Mouse (Mus musculus) liver, embryonic 16.5 days (tissue): ENCODE data around the gene 4930415O20Rik. TPM values are rescaled to one million over a fixed set of nuclear protein-coding genes. Genes with fewer than 3 reads are reported as not detected.
A peak's percentile ranks its signal among the peaks of the same experiment; 100 is the strongest.
"Not testable (repeated sequence)": the region's sequence is repeated elsewhere in the genome, so short reads cannot be mapped to it uniquely, and the experiment has no call there.

Experiments used
- ATAC-seq: fragments of 200-750 bp; cut with Nextera tagmentation; 2 replicates; pipeline ENCODE4 v1.8.0; 2017; ENCODE audit warnings: low read depth, mild to moderate bottlenecking, moderate number of reproducible peaks, moderate library complexity
- H3K27ac ChIP-seq: fragments of 300-500 bp; sonication (generic); 2 replicates; pipeline ENCODE4 v1.5.1; 2014; ENCODE audit warnings: mild to moderate bottlenecking, low read length
- H3K27me3 ChIP-seq: fragments of 300-500 bp; sonication (generic); 2 replicates; pipeline ENCODE4 v1.6.1; 2014; ENCODE audit warnings: low read depth, low read length, mixed read lengths; ENCODE audit not compliant: control insufficient read depth, insufficient read depth
- H3K36me3 ChIP-seq: fragments of 300-500 bp; sonication (generic); 2 replicates; pipeline ENCODE4 v1.6.1; 2014; ENCODE audit warnings: mild to moderate bottlenecking; ENCODE audit not compliant: control insufficient read depth, insufficient read depth
- H3K4me1 ChIP-seq: fragments of 300-500 bp; sonication (generic); 2 replicates; pipeline ENCODE4 v1.6.1; 2014; ENCODE audit warnings: low read depth, low read length, mixed read lengths; ENCODE audit not compliant: control insufficient read depth
- H3K4me2 ChIP-seq: fragments of 300-500 bp; sonication (generic); 2 replicates; pipeline ENCODE4 v1.6.1; 2014; ENCODE audit warnings: low read depth, low read length, mixed read lengths
- H3K4me3 ChIP-seq: fragments of 300-500 bp; sonication (generic); 2 replicates; pipeline ENCODE4 v1.5.1; 2014; ENCODE audit warnings: low read depth, mild to moderate bottlenecking, low read length
- H3K9ac ChIP-seq: fragments of 300-500 bp; sonication (generic); 2 replicates; pipeline ENCODE4 v1.6.1; 2014; ENCODE audit warnings: low read depth, low read length
- H3K9me3 ChIP-seq: fragments of 300-500 bp; sonication (generic); replicated peaks from 2 replicates; pipeline ENCODE4 v1.6.1; 2016; ENCODE audit warnings: low read length; ENCODE audit not compliant: control insufficient read depth
- WGBS: fragments of 180-500 bp; shearing (Covaris S2); extraction: QIAGEN DNeasy Blood & Tissue Kit; methylation state at CpG from one replicate; pipeline ENCODE4 v1.1.7; 2014; ENCODE audit not compliant: insufficient replicate concordance; 5-methylcytosine and 5-hydroxymethylcytosine counted together
- polyA plus RNA-seq: library from polyadenylated mRNA; unstranded; fragments of >200 nt; fragmentation: Nextera tagmentation; extraction: Ambion mirVana; gene quantifications from 2 replicates; pipeline ENCODE4 v1.2.1, GENCODE M21; 2015

The 4930415O20Rik gene
- polyA plus RNA-seq, 1 experiment from 2014 or later = not detected

- Histone ChIP-seq H3K9me3 (no peaks in the 10 kb centered on the region), H3K9ac (no peak overlapping the region), H3K4me2 (no peak overlapping the region), H3K27ac (no peak overlapping the region), H3K4me3 (no peak overlapping the region), H3K27me3 (no peaks in the 10 kb centered on the region), H3K36me3 (no peaks in the 10 kb centered on the region), H3K4me1 (no peaks in the 10 kb centered on the region; the same call in 1 of the 2 replicates)
- peak; percentile 69 for ATAC-seq
- WGBS = 33% methylated on average over 5 of the region's 5 CpGs
These were observed 9.1 kb downstream of the 4930415O20Rik start for GRCm38 (mm10) chr15:98579795-98580464.

- Histone ChIP-seq H3K36me3 (no peaks in the 10 kb centered on the region), H3K4me2 (no peak overlapping the region), H3K9me3 (no peaks in the 10 kb centered on the region), H3K9ac (no peak overlapping the region), H3K4me3 (no peak overlapping the region), H3K27me3 (no peaks in the 10 kb centered on the region), H3K27ac (no peak overlapping the region), H3K4me1 (peaks cover 9% of the 10 kb centered on the region)
- ATAC-seq = no peak
- WGBS = 76% methylated on average over 8 of the region's 8 CpGs
These were observed 11.6 kb downstream of the 4930415O20Rik start for GRCm38 (mm10) chr15:98582410-98582809.

GRCm38 (mm10) chr15:98582996-98583395 is 12.2 kb downstream of the 4930415O20Rik start:
- Histone ChIP-seq H3K4me3 (no peak overlapping the region), H3K9me3 (no peaks in the 10 kb centered on the region), H3K36me3 (no peaks in the 10 kb centered on the region), H3K9ac (no peak overlapping the region), H3K4me1 (peaks cover 14% of the 10 kb centered on the region), H3K4me2 (no peak overlapping the region), H3K27me3 (no peaks in the 10 kb centered on the region), H3K27ac (no peak overlapping the region)
- no peak for ATAC-seq
- WGBS = 65% methylated on average over 8 of the region's 8 CpGs

GRCm38 (mm10) chr15:98585421-98585820 is 14.6 kb downstream of the 4930415O20Rik start:
- Histone ChIP-seq H3K27ac (0 out of 2 replicates have a peak overlapping the region, but pooled peaks have one; percentile 45), H3K27me3 (no peaks in the 10 kb centered on the region), H3K4me1 (peaks cover 19% of the 10 kb centered on the region), H3K9ac (no peak overlapping the region), H3K4me2 (no peak overlapping the region), H3K36me3 (no peaks in the 10 kb centered on the region), H3K4me3 (no peak overlapping the region), H3K9me3 (no peaks in the 10 kb centered on the region)
- WGBS = 73% methylated on average over 7 of the region's 7 CpGs
- ATAC-seq = no peak

- Histone ChIP-seq H3K4me2 (peak overlapping the region; percentile 25; the same call in 1 of the 2 replicates), H3K4me1 (peaks cover 19% of the 10 kb centered on the region), H3K27ac (peak overlapping the region; percentile 45; the same call in 1 of the 2 replicates)
- H3K36me3 ChIP-seq, H3K27me3 ChIP-seq, H3K9ac ChIP-seq, H3K4me3 ChIP-seq, H3K9me3 ChIP-seq: not testable (repeated sequence)
- ATAC-seq = peak; percentile 79
- 31% methylated on average over 9 of the region's 9 CpGs for WGBS
These were observed 15.3 kb downstream of the 4930415O20Rik start for GRCm38 (mm10) chr15:98586141-98586540.

GRCm38 (mm10) chr15:98587751-98588150 is 16.9 kb downstream of the 4930415O20Rik start:
- Histone ChIP-seq H3K4me1 (peaks cover 19% of the 10 kb centered on the region), H3K27ac (no peak overlapping the region), H3K4me2 (no peak overlapping the region), H3K36me3 (peaks cover 10% of the 10 kb centered on the region), H3K9me3 (no peaks in the 10 kb centered on the region), H3K4me3 (no peak overlapping the region), H3K27me3 (no peaks in the 10 kb centered on the region), H3K9ac (no peak overlapping the region)
- WGBS = 38% methylated on average over 11 of the region's 11 CpGs
- ATAC-seq = no peak

- peaks cover 19% of the 10 kb centered on the region for H3K4me1 ChIP-seq
- no peak overlapping the region for H3K4me3 ChIP-seq
- no peak for ATAC-seq
- no peak overlapping the region for H3K27ac ChIP-seq
- H3K9me3 ChIP-seq = no peaks in the 10 kb centered on the region
- H3K9ac ChIP-seq = no peak overlapping the region
- H3K4me2 ChIP-seq = no peak overlapping the region
- peaks cover 27% of the 10 kb centered on the region for H3K36me3 ChIP-seq
- 29% methylated on average over 7 of the region's 7 CpGs for WGBS
- no peaks in the 10 kb centered on the region for H3K27me3 ChIP-seq
These were observed 19.0 kb downstream of the 4930415O20Rik start for GRCm38 (mm10) chr15:98589640-98590336.

- Histone ChIP-seq H3K9ac (no peak overlapping the region), H3K27ac (no peak overlapping the region), H3K4me3 (no peak overlapping the region), H3K27me3 (no peaks in the 10 kb centered on the region), H3K4me2 (no peak overlapping the region), H3K9me3 (no peaks in the 10 kb centered on the region), H3K36me3 (peaks cover 39% of the 10 kb centered on the region), H3K4me1 (peaks cover 9% of the 10 kb centered on the region)
- WGBS = 63% methylated on average over 4 of the region's 4 CpGs
- ATAC-seq = no peak
These were observed 20.6 kb downstream of the 4930415O20Rik start for GRCm38 (mm10) chr15:98591396-98591795.

GRCm38 (mm10) chr15:98594193-98594592 is 23.4 kb downstream of the 4930415O20Rik start:
- no peaks in the 10 kb centered on the region; the same call in 1 of the 2 replicates for H3K4me1 ChIP-seq
- no peak overlapping the region for H3K4me2 ChIP-seq
- H3K27me3 ChIP-seq = no peaks in the 10 kb centered on the region
- no peak overlapping the region for H3K27ac ChIP-seq
- no peak for ATAC-seq
- H3K4me3 ChIP-seq = no peak overlapping the region
- H3K9me3 ChIP-seq = no peaks in the 10 kb centered on the region
- H3K9ac ChIP-seq = no peak overlapping the region
- peaks cover 63% of the 10 kb centered on the region for H3K36me3 ChIP-seq
- WGBS = 82% methylated on average over 19 of the region's 19 CpGs
